Mouse (Mus musculus): ENCODE data around the gene Dnaaf5.

DNA sequence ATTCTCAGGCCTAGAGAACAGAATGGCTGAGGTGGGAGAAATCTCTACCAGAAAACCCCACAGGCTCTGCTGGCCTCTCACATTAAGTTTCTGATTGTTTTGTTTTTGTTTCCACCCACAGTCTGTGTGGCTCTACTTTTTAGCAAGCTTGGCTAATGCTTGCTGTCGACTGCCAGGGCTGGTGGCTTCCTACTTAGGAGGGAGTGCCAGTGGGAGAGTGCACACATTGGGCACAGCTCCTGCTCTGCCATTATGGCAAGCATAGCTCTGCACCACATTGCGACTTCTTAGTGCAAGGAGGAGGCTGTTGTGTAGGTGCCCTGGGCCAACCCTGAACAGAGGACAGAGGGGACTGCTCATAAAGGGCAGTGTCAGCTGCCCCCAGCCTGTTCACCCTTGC lies 33.1 kb downstream of the Dnaaf5 start:
- no peak for TF ChIP-seq CTCF (conservative IDR thresholded peaks at IDR 0.05; ENCODE audit: low read length)
- TF ChIP-seq NANOG (IDR thresholded peaks at IDR 0.05; ENCODE audit: borderline replicate concordance, low read length), result no peak
- no peak for TF ChIP-seq POU5F1 (IDR thresholded peaks at IDR 0.05; ENCODE audit: borderline replicate concordance, low read length)
